Mouse (Mus musculus): ENCODE results near the gene Tiam2.

Gene Tiam2

DNA sequence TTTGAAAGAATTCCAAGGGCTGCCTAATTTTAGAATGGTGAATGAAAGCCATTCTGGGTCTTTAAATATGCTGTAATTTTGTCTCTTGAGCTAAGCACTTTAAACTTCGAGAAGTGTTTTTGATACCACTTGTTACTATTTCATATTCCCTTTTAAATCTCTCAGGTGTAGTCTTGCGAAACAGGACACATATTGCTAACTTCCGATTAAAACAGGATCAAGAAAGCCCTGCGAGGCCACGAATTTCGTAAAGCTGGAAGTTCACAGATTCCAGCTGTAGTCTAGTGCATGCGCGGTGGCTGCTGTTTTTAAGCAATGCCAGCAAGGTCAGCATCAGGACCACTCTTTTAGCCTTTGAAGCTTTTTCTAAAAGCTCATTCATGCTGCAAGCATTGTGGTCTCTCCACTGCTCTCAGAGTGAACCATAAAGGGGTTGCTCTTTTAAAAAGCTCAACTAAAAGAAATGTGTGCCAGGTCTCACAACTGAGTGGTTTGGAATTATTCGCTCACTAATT is 232.0 kb downstream of the Tiam2 start:
- DNase-seq (ENCODE audit: low read depth): no peak

DNA sequence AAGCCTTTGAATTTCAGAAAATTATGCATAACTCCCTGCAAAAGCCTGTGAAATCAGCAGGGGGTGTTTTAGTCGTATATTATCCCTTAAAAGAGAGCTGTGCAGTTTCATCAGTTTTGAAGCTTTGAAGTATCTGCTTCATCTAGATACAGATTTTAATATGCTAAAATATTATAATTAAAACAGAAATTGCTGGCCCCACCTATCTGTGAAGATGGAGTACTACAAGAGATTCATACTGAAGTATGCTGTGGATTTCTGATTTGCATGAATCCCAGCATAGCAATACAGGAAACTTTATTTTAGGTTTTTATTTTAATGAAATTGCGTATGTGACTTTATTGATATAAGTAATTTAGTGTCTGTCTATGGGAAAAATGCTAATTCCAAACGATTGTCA is 234.2 kb downstream of the Tiam2 start:
- DNase-seq (ENCODE audit: low read depth): no peak

DNA sequence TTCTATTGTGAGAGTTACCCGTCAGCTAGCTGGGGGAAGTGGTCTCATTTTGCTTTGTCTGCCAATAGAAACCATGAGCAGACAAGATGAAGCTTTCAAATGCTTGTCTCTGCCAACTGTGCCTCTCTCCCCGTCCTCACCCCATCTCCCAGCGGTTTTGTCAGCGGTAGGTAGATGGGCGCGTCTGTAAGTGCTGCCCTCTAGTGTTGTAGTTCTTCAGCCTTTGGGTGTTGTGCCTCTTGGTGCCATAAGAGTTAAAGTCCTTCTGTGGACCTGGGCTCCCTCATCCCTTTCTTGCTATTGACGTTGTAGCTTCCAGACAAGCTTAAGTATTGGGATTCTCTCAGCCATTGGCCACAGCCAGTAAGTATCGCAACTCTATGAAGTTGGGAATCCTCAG is 236.0 kb downstream of the Tiam2 start:
- DNase-seq (ENCODE audit: low read depth): no peak

DNA sequence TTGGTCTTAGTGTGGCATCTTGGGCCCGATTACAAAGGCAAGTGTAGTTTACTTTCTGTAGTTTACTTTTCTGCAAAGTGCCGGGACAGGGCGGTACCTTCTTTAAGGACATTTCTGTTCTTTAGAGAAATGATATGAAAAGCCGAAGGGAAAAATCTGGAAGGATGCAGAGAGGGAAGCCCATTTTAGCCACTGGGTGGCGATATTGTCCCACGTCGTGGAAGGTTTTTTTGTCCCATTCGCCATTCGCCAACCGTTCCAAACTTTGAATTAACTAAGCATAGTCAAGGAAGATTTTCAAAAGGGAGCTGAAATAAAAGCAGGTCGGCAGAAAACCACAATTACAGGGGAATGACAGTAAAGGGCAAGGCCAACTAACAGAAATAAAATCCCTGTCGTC is 244.5 kb downstream of the Tiam2 start:
- no peak for DNase-seq (ENCODE audit: low read depth)
